Mouse (Mus musculus) embryo, embryonic 11.5 days (tissue): ENCODE results near the gene Dyrk3.

Experiments used
- DNase-seq: peaks from one replicate; pipeline ENCODE4 v3.0.0-alpha.2; 2012; ENCODE audit warnings: low read depth, low spot score

Gene Dyrk3

GRCm38 (mm10) chr1:131138191-131139016 is at the start of gene Dyrk3:
Gene Dyrk3, minus strand, starts transcription at chr1:131138340.
- DNase-seq: peak; percentile 90

- DNase-seq: no peak
Observed at GRCm38 (mm10) chr1:131187856-131188255, 49.7 kb upstream of the Dyrk3 start.

GRCm38 (mm10) chr1:131186995-131187394 is 48.9 kb upstream of the Dyrk3 start:
- DNase-seq: no peak

GRCm38 (mm10) chr1:131185821-131186506 is 47.8 kb upstream of the Dyrk3 start:
- no peak for DNase-seq

- DNase-seq: no peak
Observed at GRCm38 (mm10) chr1:131184956-131185660, 47.0 kb upstream of the Dyrk3 start.

GRCm38 (mm10) chr1:131184253-131184955 is 46.3 kb upstream of the Dyrk3 start:
- no peak for DNase-seq

GRCm38 (mm10) chr1:131183201-131183600 is 45.1 kb upstream of the Dyrk3 start:
- no peak for DNase-seq

- DNase-seq: peak; percentile 66
Observed at GRCm38 (mm10) chr1:131181642-131182527, 43.7 kb upstream of the Dyrk3 start.

- no peak for DNase-seq
Observed at GRCm38 (mm10) chr1:131180386-131180785, 42.2 kb upstream of the Dyrk3 start.

GRCm38 (mm10) chr1:131178083-131178482 is 39.9 kb upstream of the Dyrk3 start:
- no peak for DNase-seq

- DNase-seq: no peak
Observed at GRCm38 (mm10) chr1:131177249-131177648, 39.1 kb upstream of the Dyrk3 start.

- DNase-seq: no peak
Observed at GRCm38 (mm10) chr1:131175819-131176218, 37.7 kb upstream of the Dyrk3 start.

- no peak for DNase-seq
Observed at GRCm38 (mm10) chr1:131175189-131175588, 37.0 kb upstream of the Dyrk3 start.

- DNase-seq: no peak
Observed at GRCm38 (mm10) chr1:131174299-131174861, 36.2 kb upstream of the Dyrk3 start.

- DNase-seq: no peak
Observed at GRCm38 (mm10) chr1:131173809-131174208, 35.7 kb upstream of the Dyrk3 start.

- DNase-seq: no peak
Observed at GRCm38 (mm10) chr1:131173001-131173400, 34.9 kb upstream of the Dyrk3 start.

GRCm38 (mm10) chr1:131167612-131168011 is 29.5 kb upstream of the Dyrk3 start:
- DNase-seq: no peak

GRCm38 (mm10) chr1:131164427-131164826 is 26.3 kb upstream of the Dyrk3 start:
- no peak for DNase-seq

- DNase-seq: no peak
Observed at GRCm38 (mm10) chr1:131161091-131161490, 23.0 kb upstream of the Dyrk3 start.
